Mouse (Mus musculus) T-cell, adult 2 months (primary cell): Measurements from ENCODE around the gene Wdr47.
"Not testable (repeated sequence)": the region's sequence is repeated elsewhere in the genome, so short reads cannot be mapped to it uniquely, and the experiment has no call there.

ENCODE experiments used
- DNase-seq: peaks from one replicate; pipeline ENCODE4 v3.0.0; 2022; ENCODE audit warnings: low spot score

The Wdr47 gene

DNA sequence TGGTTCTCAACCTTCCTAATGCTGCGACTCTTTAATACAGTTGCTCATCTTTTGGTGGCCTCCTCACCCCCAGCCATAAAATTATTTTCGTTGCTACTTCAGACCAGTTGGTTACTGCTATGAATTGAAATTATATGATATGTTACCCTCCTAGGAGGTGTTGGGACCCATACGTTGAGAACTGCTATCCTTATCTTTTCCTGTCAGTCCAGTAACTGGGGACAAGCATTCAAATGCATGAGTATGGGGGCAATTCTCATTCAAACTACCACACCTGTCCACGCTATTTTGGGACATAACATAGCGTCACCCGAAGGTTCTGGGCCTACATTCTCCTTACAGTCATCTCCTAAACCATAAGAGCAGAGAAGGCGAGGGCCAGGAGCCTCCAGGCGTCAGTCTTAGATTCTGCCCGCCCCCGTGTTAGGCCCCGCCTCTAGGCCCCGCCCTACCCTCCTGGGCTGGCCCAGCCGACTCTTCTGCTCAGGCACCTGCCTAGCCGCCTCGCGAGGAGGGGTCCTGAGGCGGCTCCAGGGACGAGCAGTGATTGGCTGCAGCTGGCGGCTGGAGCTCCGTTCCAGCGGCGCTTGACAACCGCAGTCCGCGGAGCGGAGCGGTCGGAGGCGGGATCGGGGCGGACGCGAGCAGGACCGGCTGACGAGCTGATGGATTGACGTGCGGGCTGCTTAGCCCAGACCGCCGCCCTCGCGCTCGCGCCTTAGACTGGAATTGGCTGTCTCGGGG, at the start of gene Wdr47:
Gene Wdr47, plus strand, starts transcription at position 494 of the 744 bp plus-strand sequence.
- DNase-seq, result peak; percentile 97

DNA sequence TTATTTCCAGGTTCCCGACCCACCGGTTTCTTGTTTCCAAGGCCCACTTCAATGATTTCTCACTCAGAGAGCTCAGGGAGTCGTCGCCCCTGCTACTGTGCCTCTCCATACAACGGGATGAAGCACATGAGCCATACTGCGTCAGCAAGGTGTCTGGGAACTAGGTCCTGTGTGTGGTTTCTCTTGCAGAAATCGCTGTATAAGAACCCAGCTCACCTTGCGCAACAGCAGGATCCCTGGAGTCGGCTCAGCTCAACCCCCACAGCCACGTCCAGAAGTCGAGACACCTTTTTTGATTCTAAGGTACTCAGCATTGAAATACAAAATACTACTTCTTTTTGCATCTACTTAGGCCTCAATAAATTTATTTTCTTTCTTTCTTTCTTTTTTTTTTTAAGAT, 48.8 kb upstream of the Wdr47 start:
- DNase-seq, result no peak

DNA sequence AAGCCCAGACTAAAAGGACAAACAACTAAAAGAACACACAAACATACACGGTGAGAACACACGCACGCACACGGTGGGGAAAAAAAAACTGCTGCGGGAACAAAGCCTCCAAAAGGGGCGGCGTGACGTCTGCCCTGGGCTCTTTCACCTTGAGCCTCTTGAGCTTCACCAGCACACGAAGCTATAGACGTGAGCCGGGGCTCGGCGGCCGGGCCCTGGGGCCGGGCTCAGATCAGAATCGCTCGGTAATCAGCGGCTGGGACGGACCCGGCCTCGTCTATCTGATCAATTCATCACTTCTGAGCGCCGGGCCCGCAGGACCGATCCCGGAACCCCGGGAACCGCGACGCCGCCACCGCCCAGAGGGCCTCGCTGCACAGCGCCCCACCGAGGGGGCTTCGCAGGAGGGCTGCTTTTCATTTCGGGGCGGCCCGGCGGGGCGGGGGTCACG, 36.9 kb upstream of the Wdr47 start:
- peak; percentile 77 for DNase-seq

DNA sequence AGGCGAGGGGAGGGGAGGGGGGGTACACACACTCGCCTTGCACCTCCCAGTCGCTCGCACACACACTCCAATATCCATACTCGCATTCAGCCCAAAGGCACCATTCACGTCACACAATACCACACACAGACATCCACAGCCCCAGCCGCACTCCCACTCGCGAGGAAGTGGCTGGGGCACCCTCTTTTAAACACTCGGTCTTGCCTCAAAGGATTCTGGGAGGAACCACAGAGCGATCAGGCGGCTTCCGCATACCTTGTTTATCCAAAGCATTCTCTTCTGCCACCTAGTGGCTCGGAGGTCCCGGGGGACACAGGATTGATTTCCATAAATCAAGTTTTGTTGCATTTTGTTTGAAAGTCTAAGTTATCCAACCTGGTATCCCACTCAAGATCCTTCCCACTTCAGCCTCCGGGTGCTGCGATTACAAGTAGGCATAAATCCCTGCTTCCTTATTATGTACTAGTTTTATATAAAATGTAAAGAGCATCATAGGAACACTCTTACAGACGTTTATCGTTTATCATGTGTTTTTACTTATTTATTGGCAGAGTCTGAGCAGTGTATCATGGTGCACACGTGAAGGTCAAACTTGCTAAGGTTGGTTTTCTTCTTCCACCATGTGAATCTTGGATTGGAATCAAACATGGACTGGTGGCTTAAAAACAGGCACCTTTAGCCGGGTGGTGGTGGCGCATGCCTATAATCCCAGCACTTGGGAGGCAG, 36.3 kb upstream of the Wdr47 start:
- peak; percentile 97 for DNase-seq

DNA sequence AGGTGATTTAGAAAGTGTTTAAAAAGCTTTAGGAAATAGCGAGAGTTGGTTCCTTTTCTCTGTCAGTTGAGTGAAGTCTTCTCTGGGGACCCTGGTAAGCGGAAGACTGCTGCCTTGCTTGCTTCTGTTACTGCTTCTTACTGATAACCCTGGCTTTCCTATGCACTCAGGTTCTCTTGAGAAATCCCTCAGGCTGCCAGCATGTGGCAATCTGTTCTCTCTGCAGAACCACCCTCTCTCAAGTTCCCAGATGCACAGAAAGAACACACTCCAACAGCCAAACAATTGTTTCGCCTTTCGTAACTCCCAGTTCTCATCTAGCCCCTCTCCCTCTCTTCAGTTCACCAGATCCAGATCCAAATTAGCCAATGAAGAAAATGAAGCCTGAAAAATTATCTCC, 33.2 kb upstream of the Wdr47 start:
- no peak for DNase-seq

DNA sequence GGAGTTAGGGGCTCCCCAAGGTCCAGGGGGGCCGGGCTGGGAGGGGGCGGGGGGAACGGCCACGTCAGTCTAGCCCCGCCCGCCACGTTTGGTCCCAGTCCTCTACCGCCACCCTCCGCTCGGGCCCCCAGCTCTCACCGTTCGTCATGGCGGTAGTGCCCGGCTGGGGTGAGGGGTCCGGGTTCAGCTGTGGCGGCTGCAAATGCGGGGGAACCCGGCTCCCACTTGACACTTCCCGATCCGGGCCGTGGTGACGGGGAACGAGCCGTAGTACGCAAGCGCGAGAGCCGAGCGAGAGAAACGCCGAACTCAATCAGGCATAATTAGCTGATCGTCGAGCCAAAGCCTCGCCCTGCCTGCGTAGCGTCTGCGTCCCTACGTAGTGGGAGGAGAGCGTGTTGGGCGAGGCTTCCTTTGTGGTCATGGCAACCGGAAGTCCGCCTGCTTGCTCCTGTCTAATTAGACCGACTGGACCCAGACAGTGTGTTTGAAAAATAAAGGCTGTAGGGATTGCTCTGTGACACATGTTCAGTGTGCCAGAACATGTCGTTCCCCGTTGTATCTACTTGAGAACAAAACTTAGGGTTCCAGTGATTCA, 28.8 kb upstream of the Wdr47 start, which contains the start of gene Tmem167b:
Gene Tmem167b, minus strand, starts transcription at position 334 of the 598 bp plus-strand sequence.
- peak; percentile 95 for DNase-seq

DNA sequence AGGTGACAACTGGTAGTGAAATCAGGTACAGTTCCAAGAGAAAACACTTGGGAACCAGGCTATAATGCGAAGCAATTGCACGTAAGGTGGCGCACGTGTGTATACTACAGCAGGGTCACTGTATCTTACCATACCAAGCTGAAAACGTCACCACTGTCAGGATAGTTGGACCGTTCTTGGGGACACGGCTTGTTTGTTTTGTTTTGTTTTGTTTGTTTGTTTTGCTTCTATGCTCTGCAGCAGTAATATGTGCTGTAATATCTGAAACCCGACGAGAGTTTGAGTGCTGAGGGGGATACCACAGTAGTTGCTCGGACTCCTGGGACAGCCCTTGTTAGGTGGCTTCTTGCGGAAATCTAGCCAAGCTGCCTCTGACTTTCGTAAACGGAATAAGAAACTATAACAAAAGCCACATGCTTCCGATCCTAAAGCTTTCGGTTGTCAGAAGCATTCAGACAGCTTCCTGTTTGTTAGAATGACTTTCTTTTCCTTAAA, 28.3 kb upstream of the Wdr47 start:
- no peak for DNase-seq

DNA sequence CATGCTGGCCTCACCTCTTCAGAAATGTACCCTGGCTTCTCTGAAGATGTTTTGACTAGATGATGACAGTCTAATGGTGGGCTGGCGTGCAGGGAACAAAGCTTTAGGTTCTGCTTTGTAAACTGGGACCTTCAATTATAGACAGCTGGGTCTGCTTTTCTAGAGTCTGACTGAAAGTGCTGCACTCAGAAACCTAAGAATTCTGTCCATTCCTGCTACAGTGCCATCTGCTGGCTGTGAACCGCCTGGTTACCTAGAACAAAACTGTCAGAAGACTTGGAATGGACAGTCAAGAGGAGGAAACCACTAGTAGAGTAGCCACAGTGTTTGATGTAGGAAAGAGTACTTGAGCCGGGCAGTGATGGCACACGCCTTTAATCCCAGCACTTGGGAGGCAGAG, 27.8 kb upstream of the Wdr47 start:
- DNase-seq, result peak; percentile 75

DNA sequence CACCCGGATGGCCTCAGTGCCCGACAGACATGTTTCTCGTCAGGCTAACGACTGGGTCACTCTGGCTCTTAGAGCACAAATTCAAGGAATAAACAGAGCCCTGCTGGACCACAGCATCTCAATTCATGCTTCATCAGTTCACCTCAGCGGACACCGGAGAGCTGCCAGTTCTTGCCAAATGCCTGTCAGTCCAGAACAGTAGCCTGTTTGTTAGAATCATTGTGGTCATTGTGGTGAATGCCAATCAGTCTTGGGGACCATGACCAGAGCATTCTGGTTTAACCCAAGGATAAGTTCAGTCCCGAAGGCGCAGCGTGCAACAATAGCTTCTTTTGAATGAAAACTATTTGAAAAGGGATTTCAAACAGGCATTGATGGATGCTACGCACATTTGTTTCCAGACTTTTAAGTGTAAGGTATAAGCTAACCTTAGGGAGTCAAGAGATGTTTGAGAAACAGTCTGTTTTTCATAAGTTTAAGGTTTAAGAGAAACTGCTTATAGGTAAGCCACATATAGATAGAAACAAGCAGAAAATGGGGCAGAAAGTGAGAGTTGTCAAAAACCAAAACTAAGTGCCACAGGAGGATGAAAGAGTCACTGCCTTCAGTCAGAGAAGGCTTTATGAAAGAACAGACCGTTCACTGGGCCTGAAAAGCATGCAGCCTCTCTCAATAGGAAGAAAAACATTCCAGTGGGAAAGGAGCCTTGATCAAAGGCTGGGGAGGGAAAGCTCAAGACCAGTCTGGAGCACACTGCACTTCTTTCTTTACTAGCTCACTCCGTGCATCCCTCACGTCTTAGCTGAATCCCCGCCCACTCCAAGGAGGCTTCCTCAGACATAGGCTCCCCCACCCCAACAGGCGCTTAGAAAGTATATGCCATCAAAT, 22.8 kb upstream of the Wdr47 start:
- no peak for DNase-seq

DNA sequence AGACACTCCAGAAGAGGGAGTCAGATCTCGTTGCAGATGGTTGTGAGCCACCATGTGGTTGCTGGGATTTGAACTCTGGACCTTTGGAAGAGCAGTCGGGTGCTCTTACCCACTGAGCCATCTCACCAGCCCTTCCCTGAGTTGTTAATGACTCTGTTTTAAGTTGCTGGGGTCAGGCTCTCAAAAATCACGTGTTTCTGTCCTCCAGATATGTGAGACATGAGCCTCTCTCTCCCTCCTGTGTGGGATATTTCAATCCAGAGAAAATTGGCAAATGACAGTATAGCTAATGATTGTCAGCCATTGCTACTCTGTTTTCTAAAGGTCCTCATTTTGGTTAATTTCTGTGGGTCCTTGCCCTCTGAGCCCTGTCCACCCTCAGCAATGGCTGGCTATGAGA, 21.4 kb upstream of the Wdr47 start:
- not testable (repeated sequence) for DNase-seq

DNA sequence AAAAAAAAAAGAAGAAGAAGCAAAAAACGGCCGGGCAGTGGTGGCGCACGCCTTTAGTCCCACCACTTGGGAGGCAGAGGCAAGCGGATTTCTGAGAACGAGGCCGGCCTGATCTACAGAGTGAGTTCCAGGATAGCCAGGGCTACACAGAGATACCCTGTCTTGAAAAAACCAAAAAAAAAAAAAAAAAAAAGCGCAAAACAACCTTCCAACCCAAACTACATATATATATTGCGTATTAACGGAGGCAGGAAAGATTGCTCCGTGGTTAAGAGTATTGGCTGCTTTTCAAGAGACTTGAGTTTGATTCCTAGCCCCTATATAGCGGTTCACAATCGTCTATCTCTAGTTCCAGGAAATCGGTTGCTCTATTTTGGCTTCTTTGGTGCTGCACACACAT, 20.3 kb upstream of the Wdr47 start:
- no peak for DNase-seq

DNA sequence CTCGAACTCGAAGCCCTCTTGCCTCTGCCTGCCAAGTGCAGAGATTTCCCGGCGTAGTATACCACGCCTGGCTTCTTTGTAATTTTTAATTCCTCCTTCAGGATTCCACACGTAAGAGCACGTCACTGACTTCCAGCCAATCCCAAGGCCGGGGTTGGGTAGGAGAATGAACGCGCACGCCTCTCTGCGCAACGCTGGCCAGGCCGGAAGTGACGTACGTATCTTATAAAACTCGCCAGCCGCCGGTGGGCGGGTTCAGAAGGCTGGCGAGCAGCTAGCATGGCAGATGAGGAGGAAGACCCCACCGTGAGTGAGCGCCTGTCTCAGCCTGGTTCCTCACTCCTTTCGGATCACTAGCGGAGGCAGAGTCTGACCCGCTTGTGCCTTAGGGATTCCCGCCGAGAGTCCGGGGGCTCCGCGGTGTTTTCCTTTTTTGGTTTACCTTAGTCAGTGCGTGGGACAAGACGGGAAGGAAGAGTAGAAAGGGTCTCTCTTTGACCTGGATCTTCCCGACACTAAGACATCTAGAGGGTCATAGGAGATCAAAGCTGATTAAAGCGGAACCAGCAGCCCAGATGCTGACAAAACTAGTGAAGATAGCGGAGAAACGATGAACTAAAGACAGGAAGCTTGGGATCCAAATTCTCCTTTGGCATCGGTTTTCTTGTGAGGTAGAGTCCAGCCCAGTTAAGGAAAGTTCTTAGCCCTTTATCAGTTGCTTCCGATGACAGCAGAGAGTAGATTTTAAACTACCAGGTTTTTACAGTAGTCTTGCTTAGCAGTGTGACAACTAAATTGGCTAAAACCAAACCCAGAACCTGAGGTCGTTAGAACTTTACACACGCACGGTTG, 19.4 kb upstream of the Wdr47 start, which contains the start of gene Taf13:
Gene Taf13, plus strand, starts transcription at position 256 of the 852 bp plus-strand sequence.
- DNase-seq, result peak; percentile 97

DNA sequence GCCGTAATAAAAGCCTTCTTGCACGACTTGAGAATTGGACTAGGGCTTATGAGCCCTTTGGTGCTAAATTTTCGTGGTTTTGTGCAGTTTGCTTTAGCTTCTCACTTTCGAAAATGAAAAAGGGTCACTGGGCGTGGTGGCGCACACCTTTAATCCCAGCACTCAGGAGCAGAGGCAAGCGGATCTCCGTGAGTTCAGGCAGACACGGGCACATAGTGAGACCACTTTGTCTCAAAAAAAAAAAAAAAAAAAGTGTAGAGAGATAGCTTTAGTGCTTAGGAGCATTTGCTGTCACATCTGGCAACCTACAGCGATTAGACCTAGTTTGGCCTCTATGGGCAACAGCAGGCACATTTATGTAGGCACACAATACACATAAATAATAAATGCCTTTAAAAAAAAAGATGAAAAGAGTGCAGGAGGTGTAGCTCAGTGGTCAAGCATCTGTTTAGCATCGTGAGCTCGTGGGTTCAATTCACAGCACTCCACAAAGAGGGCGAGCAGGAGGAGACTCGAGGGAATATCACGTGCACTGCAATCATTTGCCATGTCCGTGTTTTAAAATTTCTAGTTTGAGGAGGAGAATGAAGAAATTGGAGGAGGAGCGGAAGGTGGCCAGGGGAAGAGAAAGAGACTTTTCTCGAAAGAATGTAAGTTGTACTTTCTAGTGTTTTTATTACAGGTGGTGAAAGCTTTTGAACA, 18.6 kb upstream of the Wdr47 start:
- DNase-seq, result no peak

DNA sequence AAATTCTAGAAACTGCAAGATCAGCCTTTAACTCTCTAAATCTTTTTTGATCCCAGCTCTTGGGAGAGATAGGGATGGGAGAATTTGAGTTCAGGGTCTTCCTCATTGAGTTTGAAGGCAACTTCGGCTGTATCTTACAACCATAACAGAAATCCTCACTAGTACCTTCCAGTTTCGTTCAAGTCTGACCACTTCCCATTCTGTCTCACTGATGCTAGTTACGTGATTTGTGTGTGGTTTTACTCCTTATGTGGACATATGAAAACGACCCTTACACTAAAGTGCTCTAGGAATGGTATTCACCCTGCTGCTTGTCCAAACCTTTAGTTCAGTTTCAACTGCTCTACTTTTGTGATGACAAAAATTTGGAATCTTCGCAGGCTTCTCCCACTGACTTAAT, 17.1 kb upstream of the Wdr47 start:
- no peak for DNase-seq

DNA sequence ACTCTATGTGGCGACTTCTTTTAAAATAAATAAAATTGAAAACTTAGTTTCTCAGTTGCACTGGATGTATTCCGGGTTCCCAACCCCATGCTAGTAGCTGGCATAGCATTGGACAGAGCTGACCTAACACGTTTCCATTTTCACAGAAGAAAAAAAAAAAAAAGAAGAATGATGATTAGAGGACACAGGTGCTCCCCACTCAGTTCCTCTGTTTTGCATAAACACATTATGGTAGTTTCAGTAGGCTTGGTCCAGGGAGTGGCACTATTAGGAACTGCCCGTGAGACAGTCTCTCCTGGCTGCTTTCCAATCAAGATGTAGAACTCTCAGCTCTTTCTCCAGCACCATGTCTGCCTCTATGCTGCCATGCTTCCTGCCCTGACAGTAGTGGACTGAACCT, 6.5 kb upstream of the Wdr47 start:
- DNase-seq, result no peak

DNA sequence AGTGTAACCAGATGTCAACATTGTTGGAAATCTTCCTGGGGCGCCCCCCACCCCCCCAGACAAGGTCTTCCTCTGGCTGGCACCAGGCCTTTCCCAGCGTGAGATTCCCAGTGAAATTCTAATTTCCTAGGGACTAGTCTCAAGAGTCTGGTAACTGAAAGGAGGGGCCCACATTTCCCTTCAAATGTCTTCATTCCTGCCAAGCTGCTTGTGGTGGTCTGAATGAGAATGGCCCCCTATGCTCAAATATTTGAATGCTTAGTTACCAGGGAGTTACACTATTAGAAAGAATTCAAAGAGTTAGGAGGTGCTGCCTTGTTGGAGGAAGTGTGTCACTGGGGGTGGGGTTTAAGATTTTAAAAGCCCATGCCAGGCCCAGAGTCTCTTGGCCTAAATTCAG, 2.6 kb upstream of the Wdr47 start:
- no peak for DNase-seq

DNA sequence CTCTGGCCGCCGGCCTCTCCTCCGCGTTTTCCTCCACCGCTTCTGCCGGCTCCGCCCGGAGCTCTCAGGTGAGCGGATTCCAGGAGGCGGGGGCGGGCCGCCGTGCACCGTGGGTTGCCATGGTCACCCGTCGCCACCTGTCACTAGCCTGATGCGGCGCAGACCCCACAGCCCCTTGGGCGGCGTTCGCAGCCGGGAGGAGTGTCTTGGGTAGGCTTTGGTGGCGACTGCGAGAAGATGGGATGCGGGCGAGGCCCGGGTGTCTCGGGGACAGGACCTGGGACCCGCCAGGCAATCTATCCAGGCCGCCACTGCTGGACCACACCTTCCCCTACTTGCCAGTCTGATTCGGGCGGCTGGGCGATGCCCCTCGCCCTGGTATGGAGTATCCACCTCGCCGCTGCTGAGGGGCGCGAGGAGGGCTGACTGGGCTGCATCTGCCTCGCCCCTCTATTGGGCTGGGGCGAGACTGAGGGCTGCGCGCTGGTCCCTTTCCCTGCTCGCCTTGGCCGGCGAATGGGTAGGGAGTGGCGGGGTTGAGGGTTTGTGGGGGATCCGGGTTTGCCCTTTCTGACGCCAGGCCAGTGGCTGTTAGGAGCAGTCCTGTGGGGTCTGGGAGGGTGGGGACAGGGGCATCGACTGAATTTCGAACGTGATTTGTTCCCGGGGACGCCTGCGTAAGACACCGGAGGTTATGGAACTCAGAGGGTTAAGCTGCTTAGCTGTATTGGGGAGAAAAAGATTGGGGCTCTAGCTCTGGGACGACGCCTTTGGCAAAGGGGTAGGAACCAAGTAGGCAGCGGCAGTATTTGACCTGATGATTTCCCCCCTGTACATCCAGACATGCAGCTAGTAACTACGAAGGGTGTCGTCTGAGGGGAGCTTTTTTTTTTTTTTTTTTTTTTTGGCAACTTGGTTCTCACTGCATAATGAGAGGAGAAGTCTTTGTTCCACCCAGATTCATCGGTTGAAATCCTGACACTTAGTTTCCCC, 747 bp downstream of the Wdr47 start:
- DNase-seq, result no peak

DNA sequence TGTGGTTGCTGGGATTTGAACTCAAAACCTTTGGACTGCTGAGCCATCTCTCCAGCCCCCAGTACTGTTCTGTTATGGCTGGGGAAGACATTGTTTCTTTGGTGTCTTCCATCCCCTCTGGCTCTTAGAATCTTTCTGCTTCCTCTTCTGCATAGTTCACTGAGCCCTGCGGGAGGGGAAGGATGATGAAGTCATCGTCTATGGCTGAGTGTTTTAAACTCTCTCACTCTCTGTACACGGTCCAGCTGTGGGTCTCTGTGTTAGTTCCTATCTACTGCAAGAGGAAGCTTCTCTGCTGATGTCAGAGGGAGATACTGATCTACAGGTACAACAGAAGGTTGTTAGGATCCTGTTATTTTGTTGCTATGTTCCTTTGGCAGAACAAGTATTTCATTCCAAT, 17.8 kb downstream of the Wdr47 start:
- DNase-seq, result no peak

DNA sequence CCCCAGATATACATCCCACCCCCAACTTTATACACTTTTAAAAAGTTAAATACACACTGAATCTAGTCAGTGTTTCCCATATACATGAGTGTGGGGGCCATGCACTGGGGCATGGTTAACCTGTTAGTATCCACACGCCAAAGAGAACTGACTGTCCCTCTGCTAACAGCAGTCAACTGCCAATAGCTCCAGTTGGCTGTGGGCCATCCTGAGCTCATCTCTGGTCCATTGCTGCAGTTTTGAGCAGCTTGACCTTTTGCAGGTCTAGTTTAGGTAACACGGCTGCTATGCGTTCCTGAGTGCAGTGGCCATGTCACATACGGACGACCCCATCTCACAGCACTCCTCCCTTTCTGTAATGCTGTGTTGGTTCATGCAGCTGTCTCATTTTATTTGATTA, 43.7 kb downstream of the Wdr47 start:
- DNase-seq, result no peak
